Mouse (Mus musculus) heart, postnatal 0 days (tissue): ENCODE data around the gene Dmc1. TPM values are rescaled to one million over a fixed set of nuclear protein-coding genes. Genes with fewer than 3 reads are reported as not detected.

Experiments used
- ATAC-seq: fragments of 200-750 bp; cut with Nextera tagmentation; 2 replicates; pipeline ENCODE4 v1.8.0; 2017; ENCODE audit warnings: low read depth, moderate number of reproducible peaks, moderate library complexity; ENCODE audit not compliant: insufficient read depth
- DNase-seq: peaks from one replicate; pipeline ENCODE4 v3.0.0-alpha.2; 2016; ENCODE audit warnings: low spot score
- H3K27ac ChIP-seq: fragments of 300-500 bp; sonication (generic); 2 replicates; pipeline ENCODE4 v1.5.1; 2014; ENCODE audit warnings: low read depth, mild to moderate bottlenecking
- H3K27me3 ChIP-seq: fragments of 300-500 bp; sonication (generic); 2 replicates; pipeline ENCODE4 v1.6.1; 2014; ENCODE audit warnings: low read length, mixed read lengths; ENCODE audit not compliant: control insufficient read depth, insufficient read depth
- H3K36me3 ChIP-seq: fragments of 300-500 bp; sonication (generic); replicated peaks from 2 replicates; pipeline ENCODE4 v1.6.1; 2014; ENCODE audit warnings: low read length, mixed read lengths; ENCODE audit not compliant: control insufficient read depth, insufficient read depth
- H3K4me1 ChIP-seq: fragments of 300-500 bp; sonication (generic); 2 replicates; pipeline ENCODE4 v1.6.1; 2014; ENCODE audit warnings: antibody characterized with exemption; ENCODE audit not compliant: control insufficient read depth, insufficient read depth
- H3K4me2 ChIP-seq: fragments of 300-500 bp; sonication (generic); 2 replicates; pipeline ENCODE4 v1.6.1; 2014; ENCODE audit warnings: low read depth, mild to moderate bottlenecking, low read length, moderate library complexity
- H3K4me3 ChIP-seq: fragments of 300-500 bp; sonication (generic); 2 replicates; pipeline ENCODE4 v1.5.1; 2014; ENCODE audit warnings: low read depth, low read length
- H3K9ac ChIP-seq: fragments of 300-500 bp; sonication (generic); replicated peaks from 2 replicates; pipeline ENCODE4 v1.6.1; 2014; ENCODE audit warnings: low read depth, low read length, mixed read lengths
- H3K9me3 ChIP-seq: fragments of 300-500 bp; sonication (generic); replicated peaks from 2 replicates; pipeline ENCODE4 v1.6.1; 2016; ENCODE audit warnings: low read length; ENCODE audit not compliant: control insufficient read depth
- CTCF ChIP-seq: IDR thresholded peaks from 2 replicates; pipeline ENCODE4 v1.5.1; 2016; ENCODE audit warnings: antibody characterized with exemption, control low read depth, low read depth
- EP300 ChIP-seq: IDR thresholded peaks from 2 replicates; pipeline ENCODE4 v1.6.1; 2016; ENCODE audit warnings: antibody characterized with exemption, low read depth
- WGBS: fragments of 180-500 bp; shearing (Covaris S2); extraction: QIAGEN DNeasy Blood & Tissue Kit; methylation state at CpG from one replicate; pipeline ENCODE4 v1.1.7; 2014; 5-methylcytosine and 5-hydroxymethylcytosine counted together
- polyA plus RNA-seq: library from polyadenylated mRNA; unstranded; fragments of >200 nt; fragmentation: Nextera tagmentation; extraction: Ambion mirVana; gene quantifications from 2 replicates; pipeline ENCODE4 v1.2.1, GENCODE M21; 2015
- total RNA-seq: library from RNA; depleted of rRNA; stranded (reverse); fragments of >200 nt; gene quantifications from 2 replicates; pipeline ENCODE4 v1.2.3, GENCODE M21; 2014; ENCODE audit warnings: low replicate concordance

Dmc1 gene
- total and polyA plus RNA-seq, 2 experiments from 2014 or later, result 0.74 to 2.6 TPM

- no peak overlapping the region for H3K27ac ChIP-seq
- DNase-seq, result no peak
- H3K9ac ChIP-seq, result no peak overlapping the region
- no peaks in the 10 kb centered on the region for H3K9me3 ChIP-seq
- no peaks in the 10 kb centered on the region for H3K27me3 ChIP-seq
- no peaks in the 10 kb centered on the region for H3K4me1 ChIP-seq
- 57% methylated on average over 12 of the region's 12 CpGs for WGBS
- no peak overlapping the region for H3K4me2 ChIP-seq
- H3K36me3 ChIP-seq, result 0 out of 2 replicates have a peak, but pooled peaks cover 6% of the 10 kb centered on the region
- no peak for ATAC-seq
- no peak overlapping the region for H3K4me3 ChIP-seq
- TF ChIP-seq EP300 (no peak), CTCF (no peak)
Observed at GRCm38 (mm10) chr15:79641135-79641817, 36.4 kb upstream of the Dmc1 start.

- Histone ChIP-seq H3K27ac (no peak overlapping the region), H3K4me3 (no peak overlapping the region), H3K9me3 (no peaks in the 10 kb centered on the region), H3K27me3 (no peaks in the 10 kb centered on the region), H3K4me1 (no peaks in the 10 kb centered on the region), H3K36me3 (peaks cover 9% of the 10 kb centered on the region; the same call in 1 of the 2 replicates), H3K9ac (no peak overlapping the region), H3K4me2 (no peak overlapping the region)
- DNase-seq (no peak), ATAC-seq (no peak)
- 57% methylated on average over 2 of the region's 2 CpGs for WGBS
- TF ChIP-seq CTCF (no peak), EP300 (no peak)
Observed at GRCm38 (mm10) chr15:79630471-79630870, 25.6 kb upstream of the Dmc1 start.

GRCm38 (mm10) chr15:79619770-79620414, 15.0 kb upstream of the Dmc1 start:
- 75% methylated on average over 11 of the region's 11 CpGs for WGBS
- Histone ChIP-seq H3K9ac (no peak overlapping the region), H3K4me2 (no peak overlapping the region), H3K9me3 (no peaks in the 10 kb centered on the region), H3K4me3 (no peak overlapping the region), H3K4me1 (no peaks in the 10 kb centered on the region), H3K27me3 (no peaks in the 10 kb centered on the region), H3K36me3 (no peaks in the 10 kb centered on the region), H3K27ac (no peak overlapping the region)
- TF ChIP-seq CTCF (no peak), EP300 (no peak)
- DNase-seq (no peak), ATAC-seq (no peak)

- no peak for TF ChIP-seq EP300
- Histone ChIP-seq H3K36me3 (peaks cover 4% of the 10 kb centered on the region; the same call in 1 of the 2 replicates), H3K4me3 (no peak overlapping the region), H3K9me3 (no peaks in the 10 kb centered on the region), H3K4me1 (no peaks in the 10 kb centered on the region), H3K9ac (no peak overlapping the region), H3K27ac (no peak overlapping the region), H3K4me2 (no peak overlapping the region), H3K27me3 (no peaks in the 10 kb centered on the region)
- DNase-seq (no peak), ATAC-seq (no peak)
- WGBS, result 77% methylated on average over 7 of the region's 7 CpGs
Observed at GRCm38 (mm10) chr15:79618456-79618855, 13.5 kb upstream of the Dmc1 start.

- Histone ChIP-seq H3K27me3 (no peaks in the 10 kb centered on the region), H3K4me3 (no peak overlapping the region), H3K27ac (no peak overlapping the region), H3K4me2 (no peak overlapping the region), H3K36me3 (peaks cover 4% of the 10 kb centered on the region; the same call in 1 of the 2 replicates), H3K9me3 (no peaks in the 10 kb centered on the region), H3K9ac (no peak overlapping the region), H3K4me1 (no peaks in the 10 kb centered on the region)
- DNase-seq (no peak), ATAC-seq (no peak)
- TF ChIP-seq CTCF (no peak), EP300 (no peak)
- 76% methylated on average over 11 of the region's 11 CpGs for WGBS
Observed at GRCm38 (mm10) chr15:79617135-79617534, 12.2 kb upstream of the Dmc1 start.

GRCm38 (mm10) chr15:79616729-79617128, 11.8 kb upstream of the Dmc1 start:
- Histone ChIP-seq H3K4me1 (no peaks in the 10 kb centered on the region), H3K4me3 (no peak overlapping the region), H3K4me2 (no peak overlapping the region), H3K9me3 (no peaks in the 10 kb centered on the region), H3K27ac (no peak overlapping the region), H3K27me3 (no peaks in the 10 kb centered on the region), H3K36me3 (peaks cover 4% of the 10 kb centered on the region; the same call in 1 of the 2 replicates), H3K9ac (no peak overlapping the region)
- ATAC-seq (no peak), DNase-seq (no peak)
- TF ChIP-seq CTCF (no peak), EP300 (no peak)
- 79% methylated on average over 5 of the region's 5 CpGs for WGBS
